Mouse (Mus musculus): ENCODE results near the gene Rassf2.

Gene Rassf2

DNA sequence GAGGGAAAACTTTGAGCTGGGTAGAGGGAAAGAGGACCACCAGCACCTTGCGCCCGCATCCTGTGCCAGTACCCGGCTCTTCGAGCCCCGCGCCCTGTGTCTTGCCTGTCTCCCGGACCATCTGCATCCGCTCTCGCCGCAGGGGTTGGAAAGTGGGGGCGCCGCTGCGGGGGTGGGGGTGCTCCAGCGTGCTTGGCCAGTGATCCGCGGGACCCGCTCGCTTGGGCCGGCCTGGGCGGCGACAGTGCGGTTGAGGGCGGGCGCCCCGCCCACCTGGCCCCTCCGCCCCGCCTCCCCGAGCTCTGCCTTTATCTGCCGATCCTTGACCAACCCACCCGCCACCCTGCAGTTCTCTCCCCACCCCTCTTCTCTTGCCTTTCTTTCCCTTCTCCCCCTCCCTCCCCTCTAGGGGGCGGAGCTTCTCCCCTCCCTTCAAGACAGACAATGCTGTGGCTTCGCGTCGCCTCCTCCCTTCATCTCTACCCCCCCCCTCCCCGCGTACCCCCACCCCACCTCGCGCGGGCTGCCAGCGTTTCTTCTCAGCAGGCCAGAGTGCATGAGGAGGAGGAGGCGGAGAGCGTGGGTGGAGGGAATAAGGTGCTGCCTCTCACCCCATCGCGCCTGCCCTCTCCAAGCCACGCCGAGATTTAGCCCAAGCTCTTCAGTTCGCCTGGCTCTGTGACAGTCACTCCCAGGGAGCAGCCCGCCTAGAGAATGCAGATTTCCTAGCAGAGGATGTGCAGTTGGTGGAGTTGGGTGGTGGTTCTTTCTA, at the start of gene Rassf2:
TSS of gene Rassf2 (minus strand) at position 613 of the 772 bp plus-strand sequence.
- peak; percentile 96 for DNase-seq (ENCODE audit: low spot score)

DNA sequence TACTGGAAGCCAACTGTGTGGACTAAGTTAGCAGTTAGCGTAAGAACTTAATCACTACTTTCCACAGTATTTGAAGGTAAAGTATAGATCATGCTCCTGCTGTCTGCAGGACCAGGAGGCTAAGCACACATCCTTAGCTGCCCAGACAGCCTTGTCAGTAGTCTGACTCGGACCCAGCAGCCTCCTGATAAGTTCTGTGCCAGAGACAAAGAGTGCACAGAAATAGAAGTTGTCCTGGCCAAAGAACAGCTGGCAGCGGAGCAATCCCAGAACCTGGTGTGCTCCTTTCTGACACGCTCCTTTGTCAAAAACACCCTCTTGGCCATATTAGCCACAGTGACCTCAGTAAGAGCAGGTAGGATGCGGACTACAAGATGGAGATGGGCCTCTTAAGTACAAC, 49.1 kb upstream of the Rassf2 start:
- no peak for DNase-seq (ENCODE audit: low spot score)

DNA sequence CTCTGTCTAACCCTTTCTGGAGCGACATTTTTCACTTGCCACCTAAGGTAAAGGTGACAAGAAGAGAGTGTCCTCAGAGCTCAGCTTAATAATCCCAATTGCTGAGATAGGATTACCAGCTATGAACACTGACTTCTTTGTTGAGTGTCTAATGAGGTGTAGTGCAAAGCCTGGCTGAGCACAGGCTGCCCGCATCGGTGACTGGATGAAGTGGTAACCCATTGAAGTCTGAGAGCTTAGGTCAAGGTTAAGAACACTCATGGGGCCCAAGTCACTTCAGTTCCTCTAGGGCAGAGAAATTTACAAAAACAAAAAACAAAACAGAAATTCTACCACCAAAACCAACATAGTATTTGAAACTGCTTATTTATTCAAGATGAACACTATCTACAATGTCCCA, 43.0 kb upstream of the Rassf2 start:
- no peak for DNase-seq (ENCODE audit: low spot score)

DNA sequence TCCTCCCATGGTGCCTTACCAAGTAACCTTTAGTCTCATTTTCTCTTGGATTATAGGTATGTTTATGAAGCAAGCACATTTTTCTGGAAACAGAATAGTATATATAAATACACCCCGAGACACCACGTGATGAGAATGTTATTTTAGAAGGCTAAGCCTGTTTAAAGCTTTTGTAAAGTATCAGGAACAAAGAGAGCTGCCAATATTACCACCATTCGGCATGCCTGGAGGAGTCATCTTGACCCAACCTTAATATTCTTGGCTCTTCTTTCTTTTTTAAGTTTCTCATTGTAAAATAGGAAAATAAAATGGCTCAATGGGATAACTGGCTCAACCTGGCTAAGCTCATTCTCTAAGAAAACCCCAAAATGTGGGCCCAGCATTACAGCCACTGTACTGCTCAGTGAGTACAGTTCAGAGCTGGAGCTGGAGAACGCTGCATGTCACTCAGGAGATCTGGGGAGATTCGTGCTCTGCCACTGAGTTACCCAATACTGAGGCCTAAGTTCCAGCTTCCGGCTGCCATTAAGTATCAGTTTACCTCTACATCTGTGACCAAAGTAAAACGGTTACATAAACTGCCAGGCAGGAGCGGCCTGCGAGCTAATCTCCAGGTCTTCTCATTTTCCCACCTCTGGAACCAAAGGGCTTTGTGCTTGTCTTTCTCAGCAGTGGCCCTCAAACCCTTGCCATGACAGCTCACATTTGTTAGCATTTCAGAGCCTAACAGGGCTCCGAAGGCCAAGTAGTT, 40.1 kb upstream of the Rassf2 start:
- no peak for DNase-seq (ENCODE audit: low spot score)

DNA sequence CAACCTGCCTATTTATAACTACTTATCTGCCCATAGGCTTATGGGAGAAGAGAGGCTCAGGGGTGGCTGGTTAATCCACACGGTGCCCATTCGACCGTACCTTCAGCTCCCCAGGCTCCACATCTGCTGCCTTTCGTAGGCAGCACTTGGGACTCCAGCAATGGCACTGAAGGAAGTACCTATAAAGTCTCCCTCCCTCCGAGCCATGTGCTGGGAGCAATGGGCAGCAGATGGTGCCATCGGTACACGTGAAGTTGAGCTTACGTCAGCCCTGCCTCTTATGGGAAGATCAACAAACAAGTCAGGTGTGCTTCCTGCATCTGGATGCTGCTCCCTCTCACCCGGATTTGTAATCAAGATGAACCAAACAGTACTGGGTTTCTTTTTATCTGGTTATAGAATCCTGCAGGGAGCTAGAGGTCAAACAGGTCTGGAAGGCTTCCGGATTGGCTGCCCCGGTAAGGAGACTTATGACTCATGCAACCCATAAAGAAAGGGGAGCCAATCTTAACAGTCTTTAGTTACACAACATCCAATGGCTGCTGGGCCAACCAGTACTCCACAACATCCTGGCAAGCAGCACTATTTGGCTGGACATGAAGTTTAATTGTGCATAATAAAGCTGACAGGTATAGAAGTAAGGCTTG, 34.2 kb upstream of the Rassf2 start:
- DNase-seq (ENCODE audit: low spot score), result no peak

DNA sequence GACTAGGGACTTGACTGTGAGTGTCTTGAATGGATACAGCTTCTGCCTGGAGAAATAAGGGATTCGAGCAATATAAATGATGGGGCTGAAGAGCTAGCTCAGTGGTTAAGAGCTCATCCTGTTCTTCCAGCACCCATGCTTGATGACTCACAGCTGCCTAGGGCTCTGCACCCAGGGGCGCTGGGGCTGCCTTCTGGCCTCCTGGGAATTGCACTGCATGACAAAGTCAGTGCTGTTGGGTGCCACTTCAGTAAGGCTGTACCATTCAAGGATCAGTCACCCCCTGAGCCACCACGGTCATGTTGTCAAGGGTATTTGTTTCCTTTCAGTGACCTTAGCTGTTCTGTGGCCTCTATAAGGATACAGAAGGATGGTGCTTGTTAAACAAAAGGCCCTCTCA, 33.7 kb upstream of the Rassf2 start:
- no peak for DNase-seq (ENCODE audit: low spot score)

DNA sequence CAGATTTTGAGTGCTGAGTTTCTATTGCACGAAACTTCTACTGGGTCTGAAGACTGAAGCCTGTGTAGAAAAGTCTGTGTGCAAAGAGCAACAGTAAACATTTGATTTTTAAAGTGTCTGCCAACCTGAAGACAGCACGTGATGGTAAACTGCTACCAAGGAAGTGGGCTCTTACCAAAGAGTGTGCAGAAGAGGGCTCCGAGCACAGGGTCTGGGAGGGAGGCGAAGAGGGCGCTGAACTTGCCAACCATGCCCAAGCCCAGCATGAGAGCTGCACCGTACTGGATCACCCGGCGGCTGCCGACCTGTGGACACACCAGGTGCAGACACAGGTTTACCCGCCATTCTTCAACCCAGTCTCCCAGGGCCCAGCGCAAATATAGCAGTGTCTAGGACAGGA, 31.8 kb upstream of the Rassf2 start:
- DNase-seq (ENCODE audit: low spot score), result no peak

DNA sequence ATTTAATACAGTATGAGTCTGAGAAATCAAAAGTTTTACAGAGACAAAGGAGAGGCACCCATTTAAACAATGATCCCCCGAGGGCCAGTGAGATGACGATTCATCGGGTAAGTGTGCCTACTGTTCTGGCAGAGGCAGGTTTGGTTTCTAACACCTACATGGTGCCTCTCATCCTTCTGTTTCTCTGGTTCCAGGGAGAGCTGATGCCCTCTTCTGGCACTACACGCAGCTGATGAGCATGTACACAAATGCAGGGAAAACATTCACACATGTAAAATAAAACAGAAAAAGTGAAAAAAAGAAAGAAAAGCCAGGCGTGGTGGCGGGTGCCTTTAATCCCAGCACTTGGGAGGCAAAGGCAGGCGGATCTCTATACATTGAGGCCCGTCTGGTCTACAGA, 29.9 kb upstream of the Rassf2 start:
- no peak for DNase-seq (ENCODE audit: low spot score)

DNA sequence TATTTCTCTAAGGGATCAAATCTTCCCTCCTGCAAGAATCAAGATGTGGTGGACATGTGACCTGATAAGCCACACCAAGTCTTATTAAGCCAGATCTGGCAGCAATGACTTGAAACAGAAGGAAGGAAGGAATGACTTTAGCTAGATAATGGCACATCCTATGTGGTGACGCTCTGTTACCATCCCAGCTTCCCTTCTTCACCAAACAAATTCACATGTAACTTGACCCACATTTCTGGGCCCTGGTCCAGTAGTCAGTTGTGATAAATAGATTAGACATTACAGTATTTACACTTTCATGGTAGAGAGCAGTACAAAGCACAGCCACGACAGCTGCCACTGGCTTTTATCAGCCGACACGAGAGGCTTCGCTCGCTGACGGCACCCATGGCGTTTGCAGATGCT, 25.3 kb upstream of the Rassf2 start:
- DNase-seq (ENCODE audit: low spot score), result no peak

DNA sequence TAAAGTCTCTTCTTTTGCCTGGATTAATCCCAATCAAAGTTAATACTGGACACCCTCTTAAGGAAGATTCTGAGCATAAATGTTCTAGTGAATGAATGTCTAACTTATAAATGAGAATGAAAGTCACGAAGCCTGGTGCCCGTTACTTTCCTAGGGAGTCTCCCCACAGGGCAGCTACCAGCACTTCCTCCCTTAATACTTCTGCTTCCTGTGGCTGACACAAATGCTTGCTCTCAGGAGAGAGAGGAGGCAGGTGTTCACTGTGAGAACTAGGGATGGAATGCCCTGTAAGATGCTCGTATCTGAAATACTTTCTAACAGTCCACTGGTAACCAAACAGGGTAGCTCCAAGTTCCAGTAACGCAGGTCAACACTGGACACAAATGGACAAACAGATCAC, 23.8 kb upstream of the Rassf2 start:
- no peak for DNase-seq (ENCODE audit: low spot score)

DNA sequence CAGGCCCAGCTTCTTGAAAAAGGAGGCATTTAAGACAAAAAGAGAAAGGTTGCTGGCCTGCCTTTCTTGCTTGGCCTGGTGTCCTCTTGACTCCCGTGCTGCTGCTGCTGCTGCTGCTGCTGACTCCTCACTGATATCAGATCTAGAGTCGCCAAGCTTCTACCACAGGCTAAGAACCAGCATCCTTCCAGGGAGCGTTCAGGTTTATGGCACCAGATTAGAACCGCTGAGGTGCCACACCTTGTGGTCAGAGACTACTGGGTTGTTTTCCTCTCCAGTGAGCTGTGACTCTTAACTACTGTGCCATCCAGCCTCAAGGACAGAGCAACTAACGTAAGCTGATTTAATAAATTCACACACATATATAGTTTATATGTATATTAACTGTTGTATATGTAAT, 21.7 kb upstream of the Rassf2 start:
- no peak for DNase-seq (ENCODE audit: low spot score)

DNA sequence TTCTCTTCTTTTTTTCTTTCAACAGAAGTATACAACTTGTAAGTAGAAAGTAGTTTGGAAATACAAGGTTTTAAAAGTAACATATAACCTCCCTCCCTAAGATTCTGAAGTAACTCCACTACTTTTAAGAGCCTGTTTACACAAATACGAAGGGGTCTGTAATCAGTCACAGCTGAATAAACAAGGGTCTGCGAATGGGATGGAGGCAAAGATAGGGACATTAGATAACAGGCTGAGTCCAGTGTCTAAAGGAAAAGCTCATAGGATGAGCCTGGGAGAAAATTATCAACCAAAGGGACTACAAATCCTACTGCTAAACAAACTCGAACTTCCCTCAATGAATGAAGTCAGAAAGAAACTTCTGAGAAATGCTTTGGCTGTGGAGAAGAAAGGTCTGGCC, 19.9 kb upstream of the Rassf2 start:
- peak; percentile 36 for DNase-seq (ENCODE audit: low spot score)

DNA sequence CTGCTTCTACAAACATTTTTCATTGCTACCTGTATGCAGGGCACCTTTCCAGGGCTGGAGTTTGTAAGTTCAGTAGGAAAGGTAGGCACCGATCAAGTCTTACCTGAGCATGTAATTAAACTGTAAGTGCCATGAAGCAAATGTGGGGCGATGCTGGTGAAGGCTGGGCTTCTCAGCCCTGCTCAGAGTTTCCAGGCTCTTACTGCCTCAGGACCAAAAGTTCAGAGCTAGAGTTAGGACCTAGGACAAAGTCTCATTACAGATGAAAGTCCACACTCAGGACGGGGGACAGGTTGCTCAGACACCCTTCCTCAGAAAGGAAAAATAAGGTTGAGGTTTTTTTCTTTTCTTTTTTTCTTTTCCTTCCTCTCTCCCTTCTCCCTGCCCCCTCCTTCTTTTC, 19.4 kb upstream of the Rassf2 start:
- DNase-seq (ENCODE audit: low spot score), result no peak

DNA sequence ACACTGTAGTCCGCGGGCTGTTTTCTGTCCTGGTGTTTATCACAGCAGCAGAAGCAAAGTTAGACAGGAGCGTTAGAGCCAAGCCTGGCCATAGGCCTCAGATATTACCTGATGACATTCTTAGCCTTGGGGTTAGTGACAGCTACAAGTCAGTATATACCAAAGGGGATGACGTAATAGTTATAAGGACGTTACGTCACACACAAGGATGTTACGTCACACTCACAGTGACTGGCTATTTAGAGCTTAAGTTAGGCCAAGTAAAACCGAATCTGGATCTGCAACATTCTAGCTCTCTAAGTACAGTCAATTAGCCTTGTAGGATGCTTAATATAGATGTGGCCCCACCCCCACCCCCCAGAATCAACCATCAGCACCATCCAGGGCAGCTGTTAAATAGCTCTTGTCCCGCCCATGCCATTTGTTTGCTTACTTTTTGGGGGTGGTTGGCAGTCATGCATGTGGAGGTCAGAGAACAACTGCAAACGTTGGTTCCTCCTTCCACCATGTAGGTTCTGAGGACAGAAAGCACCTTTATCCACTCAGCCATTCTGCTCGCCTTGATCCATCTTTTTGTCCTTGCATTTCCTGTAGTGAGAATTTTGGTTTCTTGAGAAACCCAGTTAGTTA, 18.2 kb upstream of the Rassf2 start:
- no peak for DNase-seq (ENCODE audit: low spot score)

DNA sequence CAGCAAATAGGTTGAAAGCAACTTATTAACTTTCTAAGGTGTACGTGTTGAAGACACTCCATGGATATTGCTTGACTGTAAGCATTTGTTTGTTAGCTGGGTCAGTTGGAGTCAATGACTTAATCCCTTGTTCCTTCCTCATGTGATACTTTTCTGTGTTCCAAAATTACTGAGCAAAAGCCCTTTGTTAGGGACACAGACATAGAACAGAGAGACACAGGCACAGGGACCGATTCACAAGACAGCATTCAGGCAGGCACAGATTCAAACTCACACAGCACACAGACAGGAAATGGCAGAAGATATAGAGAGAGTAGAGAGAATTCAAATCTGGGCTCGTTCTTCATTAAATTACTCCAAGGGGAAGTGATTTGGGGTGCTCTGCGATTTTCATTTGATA, 17.3 kb upstream of the Rassf2 start:
- DNase-seq (ENCODE audit: low spot score), result no peak

DNA sequence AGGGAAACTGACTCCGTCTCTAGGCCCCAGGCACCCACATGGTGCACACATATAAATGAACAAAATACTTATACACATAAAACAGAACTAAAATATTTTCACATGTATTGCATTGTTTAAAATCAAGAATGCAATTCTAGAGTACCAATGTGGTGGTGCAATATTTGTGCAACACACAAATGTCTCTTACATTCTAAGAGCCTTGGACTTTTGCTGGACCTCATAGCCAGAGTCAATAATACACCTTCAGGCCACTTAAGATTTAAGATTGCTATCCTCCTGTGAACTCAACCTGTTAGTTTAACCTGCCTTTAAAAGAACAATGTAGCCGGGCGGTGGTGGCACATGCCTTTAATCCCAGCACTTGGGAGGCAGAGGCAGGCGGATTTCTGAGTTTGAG, 16.6 kb upstream of the Rassf2 start:
- no peak for DNase-seq (ENCODE audit: low spot score)

DNA sequence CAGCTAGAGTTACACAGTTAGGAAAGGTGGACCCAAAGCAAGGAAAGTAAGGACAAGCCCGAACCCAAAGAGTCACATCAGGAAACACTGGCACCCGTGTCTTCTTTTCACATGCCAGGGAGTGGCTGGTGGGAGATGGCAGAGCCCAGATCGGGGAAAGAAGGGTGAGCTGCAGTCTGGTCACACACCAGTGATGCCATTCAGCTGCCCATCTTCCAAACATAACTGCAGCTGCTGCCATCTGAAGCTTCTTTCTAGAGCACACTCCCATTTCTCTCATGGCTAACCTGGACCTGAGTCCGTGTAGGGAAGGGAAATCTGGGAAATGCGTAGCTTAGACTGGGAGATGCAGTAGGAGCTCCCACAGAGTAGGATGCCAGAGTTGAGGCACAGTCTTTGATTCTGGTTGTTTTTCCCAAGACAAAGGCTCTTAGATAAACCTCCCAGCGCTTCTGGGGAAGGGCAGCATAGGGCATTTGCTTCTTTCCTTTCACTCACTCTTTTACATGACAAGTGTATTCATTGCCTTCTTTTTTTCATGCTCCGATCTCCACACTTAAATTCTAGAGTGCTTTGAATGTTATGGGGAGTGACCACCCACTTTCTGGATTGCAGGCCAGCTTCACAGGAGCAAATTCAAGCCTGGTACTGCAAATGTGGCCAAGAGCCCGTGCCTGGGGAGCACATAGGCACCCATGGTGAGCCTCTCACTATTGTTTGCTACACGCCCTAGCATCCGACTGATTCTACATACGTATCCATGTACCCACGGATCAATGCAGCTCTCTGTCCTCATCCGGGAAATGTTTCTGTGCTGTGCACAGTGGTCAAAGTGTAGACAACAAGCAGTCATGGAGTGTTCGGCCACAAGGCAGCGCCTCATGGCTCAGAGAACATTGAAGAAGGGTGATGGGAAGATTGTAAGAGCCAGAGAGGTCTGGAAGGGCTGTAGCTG, 14.5 kb upstream of the Rassf2 start:
- DNase-seq (ENCODE audit: low spot score), result no peak

DNA sequence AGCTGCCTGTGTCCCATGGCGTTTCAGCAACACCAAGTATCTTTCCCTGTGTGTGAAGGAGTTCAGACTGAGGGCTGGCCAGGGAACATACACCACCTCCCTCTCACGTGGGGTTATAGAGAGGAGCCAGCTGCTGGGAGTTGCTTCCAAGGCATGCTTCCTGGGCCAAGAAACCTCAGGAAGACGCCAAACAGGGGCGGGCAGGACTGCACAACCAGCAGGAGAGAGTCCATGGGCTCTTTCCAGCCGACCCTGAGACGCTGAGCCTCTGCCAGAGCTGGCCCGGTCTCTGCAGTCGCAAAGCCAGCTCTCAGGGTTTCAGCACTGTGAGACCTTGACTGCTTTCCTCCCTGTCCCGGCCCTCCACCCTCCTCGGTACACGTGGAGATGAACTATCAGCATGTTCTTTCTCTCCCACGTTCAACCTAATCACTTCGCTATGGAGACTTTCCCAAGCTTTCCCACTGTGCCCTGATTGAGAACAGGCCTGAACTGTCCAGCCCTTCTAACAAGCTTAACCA, 13.1 kb upstream of the Rassf2 start:
- peak; percentile 63 for DNase-seq (ENCODE audit: low spot score)

DNA sequence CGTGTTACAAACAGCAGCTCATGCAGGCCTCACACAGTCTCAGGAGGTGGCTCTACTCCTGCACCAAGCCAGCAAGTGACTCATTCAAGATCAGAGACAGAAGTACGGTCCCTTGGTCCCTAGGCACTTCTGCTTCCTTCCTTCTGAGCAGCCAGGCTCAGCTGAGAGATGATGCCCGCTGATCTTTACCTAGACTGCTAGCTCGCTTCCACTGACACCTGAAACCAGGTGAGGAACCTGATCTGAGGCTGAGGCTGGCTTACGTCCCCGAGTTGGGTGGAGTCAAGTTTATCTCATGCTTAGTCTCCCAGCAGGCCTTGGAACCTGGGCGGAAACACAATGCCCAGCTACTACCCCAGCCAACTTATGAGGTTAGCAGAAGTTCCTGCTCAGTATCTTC, 9.8 kb upstream of the Rassf2 start:
- no peak for DNase-seq (ENCODE audit: low spot score)

DNA sequence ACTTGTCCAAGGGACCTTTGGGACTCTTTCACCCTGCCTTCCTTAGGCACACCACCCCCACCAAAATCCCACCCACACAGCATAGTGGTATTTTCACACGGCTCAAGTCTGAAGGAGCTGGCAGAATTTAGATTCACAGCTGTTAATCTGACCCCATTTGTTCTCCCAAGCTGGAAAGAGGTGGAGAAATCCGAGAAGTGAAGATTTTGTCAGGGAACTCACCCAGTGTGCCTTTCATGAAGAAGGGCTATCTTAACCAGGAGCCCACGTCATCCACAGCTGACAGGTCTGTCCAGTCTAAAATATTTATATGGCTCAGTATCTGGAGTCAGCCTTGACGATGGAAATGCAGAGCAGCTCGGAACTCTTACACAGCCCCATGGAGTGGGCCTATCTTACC, 6.3 kb upstream of the Rassf2 start:
- no peak for DNase-seq (ENCODE audit: low spot score)

DNA sequence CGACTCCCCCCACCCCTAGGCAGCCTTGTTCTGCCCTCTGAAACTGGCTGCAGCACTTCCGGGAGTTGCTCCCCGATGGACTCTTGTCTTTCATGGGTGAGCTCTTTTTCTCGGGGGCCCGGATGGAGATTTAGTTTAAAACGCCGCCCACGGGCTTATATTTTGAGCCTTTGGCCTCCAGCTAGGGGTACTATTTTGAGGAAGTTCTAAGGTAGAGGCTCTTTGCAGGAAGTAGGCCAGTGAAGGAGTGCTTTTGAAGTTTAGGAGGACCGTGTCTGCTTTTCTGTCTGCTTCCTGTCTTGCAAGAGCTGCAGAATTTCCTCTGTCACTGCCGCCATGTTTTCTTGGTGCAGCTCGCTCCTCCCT, 5.4 kb upstream of the Rassf2 start:
- no peak for DNase-seq (ENCODE audit: low spot score)
